Mouse (Mus musculus): Measurements from ENCODE around the gene Cdc42bpa. TPM values are rescaled to one million over a fixed set of nuclear protein-coding genes. Genes with fewer than 3 reads are reported as not detected.

Gene Cdc42bpa
- polyA plus RNA-seq, 1 experiment: 2.6 TPM

DNA sequence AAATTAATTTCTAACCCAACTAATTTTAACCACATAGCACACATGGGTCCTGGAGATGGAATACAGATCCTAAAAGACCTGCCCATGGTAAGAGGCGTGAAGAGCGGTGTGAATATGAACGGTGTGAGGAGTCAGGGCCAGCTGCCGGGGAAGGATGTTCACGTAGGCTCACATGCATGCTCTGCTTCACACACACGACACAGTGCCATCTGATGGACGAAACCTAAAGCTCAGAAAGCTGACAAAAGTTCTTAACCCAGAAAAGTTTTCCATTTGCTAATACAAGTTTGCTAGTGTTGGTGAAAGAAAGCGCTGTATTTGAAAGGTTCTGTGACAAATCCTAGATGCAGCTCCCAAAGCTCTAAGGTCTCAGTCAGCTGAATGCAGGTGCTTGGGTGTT is 190.9 kb downstream of the Cdc42bpa start:
- no peak overlapping the region for H3K4me3 ChIP-seq (ENCODE audit: insufficient read depth, low read length)
- peaks cover 7% of the 10 kb centered on the region for H3K4me1 ChIP-seq (ENCODE audit: control insufficient read depth, insufficient read depth, low read length)
- no peak overlapping the region for H3K27ac ChIP-seq (ENCODE audit: insufficient read depth, low read depth, low read length)
- TF ChIP-seq POLR2A (IDR thresholded peaks at IDR 0.05; ENCODE audit: borderline replicate concordance, low read depth, low read length): no peak
- TF ChIP-seq CTCF (IDR thresholded peaks at IDR 0.05; ENCODE audit: low read depth, low read length): no peak

DNA sequence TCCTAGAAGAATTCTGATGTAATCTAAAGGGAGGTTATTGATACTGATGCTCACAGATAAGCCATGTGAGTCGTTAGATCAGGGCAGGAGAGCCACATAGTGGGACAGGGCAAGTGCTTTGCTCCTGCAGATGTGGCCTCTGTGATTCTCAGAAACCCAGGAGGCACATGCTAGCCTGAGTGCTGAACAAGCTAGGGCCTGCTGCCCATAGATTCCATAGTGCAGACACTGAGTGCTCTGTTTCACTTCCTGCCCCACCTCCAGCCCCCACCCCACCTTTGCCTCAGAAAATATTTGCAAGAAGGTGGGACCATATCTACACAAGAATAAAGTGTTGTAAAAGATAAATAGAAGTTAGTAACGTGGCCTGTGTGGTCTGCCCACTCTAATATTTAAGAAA is 198.4 kb downstream of the Cdc42bpa start:
- Histone ChIP-seq H3K4me3 (ENCODE audit: insufficient read depth, low read length) (no peak overlapping the region), H3K27ac (ENCODE audit: insufficient read depth, low read depth, low read length) (no peak overlapping the region), H3K4me1 (ENCODE audit: control insufficient read depth, insufficient read depth, low read length) (no peaks in the 10 kb centered on the region)
- TF ChIP-seq POLR2A (IDR thresholded peaks at IDR 0.05; ENCODE audit: borderline replicate concordance, low read depth, low read length): no peak
- no peak for TF ChIP-seq CTCF (IDR thresholded peaks at IDR 0.05; ENCODE audit: low read depth, low read length)

DNA sequence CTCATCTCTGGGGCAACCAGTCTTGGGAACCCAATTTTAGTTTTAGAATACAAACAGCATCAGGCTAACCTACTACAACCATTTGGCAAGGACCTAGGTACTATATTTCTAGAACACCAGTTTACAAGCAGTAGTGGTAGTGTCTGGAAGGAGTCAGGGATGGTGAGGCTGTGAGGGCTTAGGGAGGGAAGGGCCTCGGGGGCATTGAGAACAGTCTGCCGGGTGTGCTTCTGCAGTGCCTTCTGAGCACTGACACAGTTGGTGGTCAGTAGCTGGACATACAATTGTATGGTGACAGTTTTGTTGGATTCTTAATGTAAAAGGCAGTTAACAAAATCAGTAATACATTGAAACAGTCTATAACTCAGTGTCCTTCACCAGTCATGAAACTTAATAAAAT is 200.3 kb downstream of the Cdc42bpa start:
- TF ChIP-seq CTCF (IDR thresholded peaks at IDR 0.05; ENCODE audit: low read depth, low read length) (no peak), POLR2A (IDR thresholded peaks at IDR 0.05; ENCODE audit: borderline replicate concordance, low read depth, low read length) (no peak)
- no peaks in the 10 kb centered on the region for H3K4me1 ChIP-seq (ENCODE audit: control insufficient read depth, insufficient read depth, low read length)
- H3K4me3 ChIP-seq (ENCODE audit: insufficient read depth, low read length): no peak overlapping the region
- no peak overlapping the region for H3K27ac ChIP-seq (ENCODE audit: insufficient read depth, low read depth, low read length)

DNA sequence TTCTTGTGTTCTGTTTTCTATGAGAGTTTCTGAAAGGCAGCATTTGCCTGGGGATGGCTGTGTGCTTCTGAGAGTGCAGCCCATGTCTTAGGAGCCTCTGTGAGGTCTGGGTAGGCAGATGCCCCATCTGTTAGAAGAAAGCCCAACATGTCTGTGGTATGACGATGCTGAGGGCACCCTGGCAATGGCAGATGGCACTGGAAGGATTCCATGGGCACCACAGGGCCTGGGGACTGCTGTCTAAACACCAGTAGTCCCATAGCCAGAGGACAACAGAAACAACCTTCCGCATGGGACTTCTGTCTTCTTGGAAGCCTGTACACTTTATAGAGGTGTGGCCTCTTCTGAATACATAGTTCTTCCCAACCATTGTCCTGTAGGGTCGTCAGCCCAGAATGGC is 200.9 kb downstream of the Cdc42bpa start:
- TF ChIP-seq POLR2A (IDR thresholded peaks at IDR 0.05; ENCODE audit: borderline replicate concordance, low read depth, low read length) (no peak), CTCF (IDR thresholded peaks at IDR 0.05; ENCODE audit: low read depth, low read length) (no peak)
- no peak overlapping the region for H3K27ac ChIP-seq (ENCODE audit: insufficient read depth, low read depth, low read length)
- no peaks in the 10 kb centered on the region for H3K4me1 ChIP-seq (ENCODE audit: control insufficient read depth, insufficient read depth, low read length)
- H3K4me3 ChIP-seq (ENCODE audit: insufficient read depth, low read length): no peak overlapping the region

DNA sequence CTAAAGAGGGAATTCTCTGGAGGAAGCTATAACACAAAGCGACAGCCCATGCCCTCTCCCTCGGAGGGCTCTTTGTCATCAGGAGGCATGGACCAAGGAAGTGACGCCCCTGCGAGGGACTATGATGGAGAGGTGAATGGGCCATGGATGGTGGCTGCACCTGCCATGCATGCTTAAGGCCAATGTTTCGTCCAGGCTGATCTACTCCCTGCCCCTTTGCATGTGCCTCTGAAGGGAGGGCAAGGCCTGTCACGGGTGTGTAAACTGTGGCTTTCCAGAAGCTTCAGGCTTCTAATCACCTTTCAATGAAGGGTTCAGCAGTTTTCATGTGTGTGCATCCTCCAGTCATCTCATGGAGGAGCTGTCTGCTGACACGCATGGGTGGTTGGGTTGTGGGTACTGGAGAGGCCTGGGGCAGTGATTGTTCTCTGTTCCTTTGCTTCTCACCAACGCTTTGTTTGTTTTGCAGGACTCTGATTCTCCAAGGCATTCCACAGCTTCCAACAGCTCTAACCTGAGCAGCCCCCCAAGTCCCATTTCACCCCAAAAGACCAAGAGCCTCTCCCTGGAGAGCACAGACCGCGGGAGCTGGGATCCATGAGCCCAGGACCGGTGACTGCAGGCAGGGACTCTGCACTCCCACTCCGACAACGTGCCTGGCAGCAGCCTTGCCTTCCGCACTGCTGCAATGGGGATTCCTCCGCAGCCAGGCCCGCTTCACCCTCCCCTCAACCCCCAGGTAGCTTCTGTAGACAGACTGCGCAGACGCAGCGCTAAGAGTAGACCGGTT is 201.5 kb downstream of the Cdc42bpa start:
- no peak for TF ChIP-seq POLR2A (IDR thresholded peaks at IDR 0.05; ENCODE audit: borderline replicate concordance, low read depth, low read length)
- TF ChIP-seq CTCF (IDR thresholded peaks at IDR 0.05; ENCODE audit: low read depth, low read length): no peak
- Histone ChIP-seq H3K4me3 (ENCODE audit: insufficient read depth, low read length) (no peak overlapping the region), H3K27ac (ENCODE audit: insufficient read depth, low read depth, low read length) (no peak overlapping the region), H3K4me1 (ENCODE audit: control insufficient read depth, insufficient read depth, low read length) (no peaks in the 10 kb centered on the region)

DNA sequence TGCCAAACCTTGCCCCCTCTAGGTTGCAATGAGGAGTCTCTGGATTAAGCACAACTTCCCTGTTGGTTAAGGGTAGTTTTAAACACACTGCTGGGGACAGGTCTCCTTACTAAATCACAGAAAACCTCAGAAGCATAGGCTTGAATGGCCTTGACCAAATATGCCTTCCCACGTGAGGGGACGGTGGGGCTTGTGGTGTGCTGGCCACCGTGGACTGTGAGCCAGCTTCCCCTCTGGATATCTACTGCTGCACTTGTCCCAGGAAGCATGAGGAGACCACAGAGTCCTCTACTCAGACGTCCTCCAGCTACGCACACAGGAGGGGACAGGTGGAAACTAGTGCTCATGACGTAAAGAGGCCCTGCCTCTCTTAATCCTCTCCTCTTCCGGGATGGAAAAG is 202.7 kb downstream of the Cdc42bpa start:
- H3K4me1 ChIP-seq (ENCODE audit: control insufficient read depth, insufficient read depth, low read length): no peaks in the 10 kb centered on the region
- H3K4me3 ChIP-seq (ENCODE audit: insufficient read depth, low read length): no peak overlapping the region
- TF ChIP-seq POLR2A (IDR thresholded peaks at IDR 0.05; ENCODE audit: borderline replicate concordance, low read depth, low read length) (no peak), CTCF (IDR thresholded peaks at IDR 0.05; ENCODE audit: low read depth, low read length) (no peak)
- no peak overlapping the region for H3K27ac ChIP-seq (ENCODE audit: insufficient read depth, low read depth, low read length)

DNA sequence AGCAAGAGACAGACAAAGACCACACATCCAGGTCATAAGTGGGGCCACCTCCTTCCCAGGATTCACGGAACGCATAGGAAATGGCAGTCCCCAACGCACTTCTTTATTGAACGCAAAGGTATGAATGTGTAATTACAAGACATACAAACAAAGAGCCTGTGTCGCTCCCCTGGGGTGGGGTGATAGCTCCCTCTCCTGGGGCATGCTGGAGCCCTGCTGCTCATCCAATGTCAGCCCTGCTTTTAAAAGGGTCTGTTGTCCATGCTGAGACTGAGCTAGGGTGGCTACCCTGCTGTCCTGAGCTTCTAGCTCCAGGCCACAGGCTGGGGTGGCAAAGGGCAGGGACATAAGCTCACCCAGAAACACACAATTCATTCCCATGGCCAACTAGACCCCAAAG is 206.3 kb downstream of the Cdc42bpa start:
- H3K4me3 ChIP-seq (ENCODE audit: insufficient read depth, low read length): no peak overlapping the region
- TF ChIP-seq POLR2A (IDR thresholded peaks at IDR 0.05; ENCODE audit: borderline replicate concordance, low read depth, low read length) (no peak), CTCF (IDR thresholded peaks at IDR 0.05; ENCODE audit: low read depth, low read length) (no peak)
- no peak overlapping the region for H3K27ac ChIP-seq (ENCODE audit: insufficient read depth, low read depth, low read length)

DNA sequence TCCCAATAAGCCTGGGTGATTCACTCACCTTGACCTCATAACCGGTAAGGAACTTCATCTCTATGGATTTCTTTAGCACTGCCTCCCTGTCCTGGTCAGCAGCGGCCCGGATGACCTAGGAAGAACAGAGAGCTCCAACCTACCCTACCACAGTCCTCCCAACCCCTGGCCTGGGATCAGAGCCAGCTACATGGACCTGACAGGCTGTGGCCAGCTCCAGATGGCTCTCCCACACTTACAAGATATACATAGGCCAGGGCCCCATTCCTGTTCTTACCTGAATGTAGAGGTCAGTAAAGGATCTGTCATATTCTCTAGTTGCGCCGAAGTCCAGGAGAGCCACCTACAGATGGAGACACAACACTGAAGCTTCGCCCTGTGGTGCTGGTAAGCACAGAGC is 208.0 kb downstream of the Cdc42bpa start:
- H3K27ac ChIP-seq (ENCODE audit: insufficient read depth, low read depth, low read length): no peak overlapping the region
- TF ChIP-seq POLR2A (IDR thresholded peaks at IDR 0.05; ENCODE audit: borderline replicate concordance, low read depth, low read length) (no peak), CTCF (IDR thresholded peaks at IDR 0.05; ENCODE audit: low read depth, low read length) (no peak)
- no peaks in the 10 kb centered on the region for H3K4me1 ChIP-seq (ENCODE audit: control insufficient read depth, insufficient read depth, low read length)
- H3K4me3 ChIP-seq (ENCODE audit: insufficient read depth, low read length): no peak overlapping the region

More for the DNA sequence above, 206.3 kb downstream of the Cdc42bpa start:
- H3K4me1 ChIP-seq (ENCODE audit: control insufficient read depth, insufficient read depth, low read length): no peaks in the 10 kb centered on the region

DNA sequence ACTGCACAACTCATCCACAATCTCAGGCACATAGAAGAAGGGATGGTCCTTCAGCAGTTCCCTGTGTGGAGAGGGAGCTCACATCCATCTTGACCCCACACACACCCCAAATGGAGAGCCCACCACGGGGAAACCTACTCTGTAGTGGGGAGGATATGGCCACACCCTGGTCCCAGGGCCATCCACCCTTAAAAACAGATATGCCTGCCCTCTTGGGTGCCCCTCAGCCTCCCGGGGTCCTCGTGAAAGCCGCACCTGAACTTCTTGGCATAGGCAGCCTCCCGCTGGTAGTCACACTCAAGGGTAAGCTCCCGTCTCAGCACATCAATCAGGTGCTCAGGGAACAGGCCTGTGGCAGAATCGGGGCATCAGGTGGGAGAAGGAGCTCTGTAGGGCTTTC is 208.9 kb downstream of the Cdc42bpa start:
- H3K27ac ChIP-seq (ENCODE audit: insufficient read depth, low read depth, low read length): no peak overlapping the region
- no peak for TF ChIP-seq CTCF (IDR thresholded peaks at IDR 0.05; ENCODE audit: low read depth, low read length)
- TF ChIP-seq POLR2A (IDR thresholded peaks at IDR 0.05; ENCODE audit: borderline replicate concordance, low read depth, low read length): no peak
- H3K4me1 ChIP-seq (ENCODE audit: control insufficient read depth, insufficient read depth, low read length): no peaks in the 10 kb centered on the region
- H3K4me3 ChIP-seq (ENCODE audit: insufficient read depth, low read length): no peak overlapping the region

DNA sequence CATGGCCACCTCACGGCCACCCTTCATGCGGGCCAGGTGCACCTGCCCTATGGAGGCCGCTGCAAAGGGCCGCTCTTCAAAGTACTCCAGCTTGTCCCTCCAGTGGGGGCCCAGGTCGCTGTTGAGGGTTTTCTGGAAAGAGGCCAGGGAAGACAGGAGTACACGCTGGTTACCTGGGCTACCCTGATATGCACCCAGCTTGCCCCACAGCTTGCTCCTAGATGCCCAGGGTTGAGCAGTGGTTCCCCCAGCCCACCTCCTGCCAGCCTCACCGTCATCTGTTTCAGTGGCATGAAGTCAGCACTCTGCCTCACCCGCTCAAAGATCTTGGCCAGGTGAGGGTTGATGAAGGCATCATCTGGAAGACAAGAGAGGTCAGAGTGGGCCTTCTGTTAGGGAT is 209.8 kb downstream of the Cdc42bpa start:
- no peak overlapping the region for H3K27ac ChIP-seq (ENCODE audit: insufficient read depth, low read depth, low read length)
- TF ChIP-seq POLR2A (IDR thresholded peaks at IDR 0.05; ENCODE audit: borderline replicate concordance, low read depth, low read length) (no peak), CTCF (IDR thresholded peaks at IDR 0.05; ENCODE audit: low read depth, low read length) (no peak)
- H3K4me1 ChIP-seq (ENCODE audit: control insufficient read depth, insufficient read depth, low read length): no peaks in the 10 kb centered on the region
- no peak overlapping the region for H3K4me3 ChIP-seq (ENCODE audit: insufficient read depth, low read length)
